Mouse (Mus musculus): Measurements from ENCODE around the gene Tapbpl.

GRCm38 (mm10) chr6:125175469-125175868, 56.2 kb downstream of the Tapbpl start:
- TF ChIP-seq POLR2A (IDR thresholded peaks at IDR 0.05; ENCODE audit: borderline replicate concordance, control insufficient read depth, low read depth, low read length) (no peak), CTCF (IDR thresholded peaks at IDR 0.05; ENCODE audit: control insufficient read depth, insufficient read depth, low read length) (no peak)
